Mouse (Mus musculus) myocyte (in vitro differentiated cells): ENCODE data around the gene Ptpn3. TPM values are rescaled to one million over a fixed set of nuclear protein-coding genes. Genes with fewer than 3 reads are reported as not detected.

Experiments used
- H3K27me3 ChIP-seq: one replicate; pipeline ENCODE4 v1.6.1; 2011; ENCODE audit not compliant: control insufficient read depth, insufficient read depth, insufficient read length
- H3K36me3 ChIP-seq: one replicate; pipeline ENCODE4 v1.6.1; 2011; ENCODE audit not compliant: control insufficient read depth, insufficient read depth
- H3K4me2 ChIP-seq: one replicate; pipeline ENCODE4 v1.6.1; 2011; ENCODE audit warnings: low read depth, control low read depth
- H3K4me3 ChIP-seq: one replicate; pipeline ENCODE4 v1.5.1; 2011; ENCODE audit warnings: mild to moderate bottlenecking, control low read depth, moderate library complexity
- H3K79me2 ChIP-seq: one replicate; pipeline ENCODE4 v1.6.1; 2011; ENCODE audit not compliant: control insufficient read depth, insufficient read depth
- H3ac ChIP-seq: one replicate; pipeline ENCODE4 v1.6.1; 2011; ENCODE audit not compliant: control insufficient read depth, insufficient read length
- CEBPB ChIP-seq: IDR thresholded peaks from 2 replicates; pipeline ENCODE4 v1.6.1; 2011; ENCODE audit warnings: mild to moderate bottlenecking, moderate library complexity; ENCODE audit not compliant: poor library complexity, insufficient read depth, severe bottlenecking
- E2F4 ChIP-seq: IDR thresholded peaks from one replicate; pipeline ENCODE4 v1.6.1; 2011; ENCODE audit warnings: mild to moderate bottlenecking, control low read depth, moderate library complexity; ENCODE audit not compliant: insufficient read depth
- MAX ChIP-seq: IDR thresholded peaks from one replicate; pipeline ENCODE4 v1.6.1; 2011; ENCODE audit warnings: low read depth, mild to moderate bottlenecking, control low read depth
- MYOD1 ChIP-seq, 3 experiments: IDR thresholded peaks; one replicate each; pipeline ENCODE4 v1.6.1; 2011; ENCODE audit warnings: control low read depth in 2 of 3, low read depth in 2 of 3, mild to moderate bottlenecking in 2 of 3, moderate library complexity in 1 of 3; ENCODE audit not compliant: insufficient read length in 2 of 3, control insufficient read depth in 1 of 3
- MYOG ChIP-seq, 3 experiments: IDR thresholded peaks; one replicate each; pipeline ENCODE4 v1.6.1; 2011; ENCODE audit warnings: control low read depth in 2 of 3, low read depth in 2 of 3, mild to moderate bottlenecking in 2 of 3; ENCODE audit not compliant: insufficient read length in 2 of 3, control insufficient read depth in 1 of 3, insufficient read depth in 1 of 3
- POLR2A ChIP-seq: IDR thresholded peaks from one replicate; pipeline ENCODE4 v1.6.1; 2011; ENCODE audit warnings: low read depth, mild to moderate bottlenecking, control low read depth, moderate library complexity; ENCODE audit not compliant: insufficient read length
- POLR2AphosphoS2 ChIP-seq: IDR thresholded peaks from one replicate; pipeline ENCODE4 v1.6.1; 2011; ENCODE audit warnings: low read depth, control low read depth; ENCODE audit not compliant: insufficient read length
- REST ChIP-seq: IDR thresholded peaks from one replicate; pipeline ENCODE4 v1.6.1; 2011; ENCODE audit warnings: mild to moderate bottlenecking, control low read depth, moderate library complexity; ENCODE audit not compliant: insufficient read depth, insufficient read length
- SRF ChIP-seq: IDR thresholded peaks from one replicate; pipeline ENCODE4 v1.6.1; 2011; ENCODE audit warnings: low read depth; ENCODE audit not compliant: control insufficient read depth, insufficient read length
- TCF12 ChIP-seq: IDR thresholded peaks from one replicate; pipeline ENCODE4 v1.6.1; 2011; ENCODE audit warnings: mild to moderate bottlenecking, control low read depth; ENCODE audit not compliant: poor library complexity, insufficient read depth, severe bottlenecking
- TCF3 ChIP-seq: IDR thresholded peaks from one replicate; pipeline ENCODE4 v1.6.1; 2011; ENCODE audit warnings: low read depth, control low read depth; ENCODE audit not compliant: insufficient read length
- USF1 ChIP-seq: IDR thresholded peaks from one replicate; pipeline ENCODE4 v1.6.1; 2011; ENCODE audit warnings: low read depth, mild to moderate bottlenecking, control low read depth, moderate library complexity
- polyA plus RNA-seq: library from polyadenylated mRNA; unstranded; fragments of >200 nt; fragmentation: generic; extraction: Trizol; gene quantifications from one replicate; pipeline ENCODE4 v1.2.1, GENCODE M21; 2012; ENCODE audit warnings: missing spikeins

Gene Ptpn3
- polyA plus RNA-seq, 1 experiment = 3.1 TPM

DNA sequence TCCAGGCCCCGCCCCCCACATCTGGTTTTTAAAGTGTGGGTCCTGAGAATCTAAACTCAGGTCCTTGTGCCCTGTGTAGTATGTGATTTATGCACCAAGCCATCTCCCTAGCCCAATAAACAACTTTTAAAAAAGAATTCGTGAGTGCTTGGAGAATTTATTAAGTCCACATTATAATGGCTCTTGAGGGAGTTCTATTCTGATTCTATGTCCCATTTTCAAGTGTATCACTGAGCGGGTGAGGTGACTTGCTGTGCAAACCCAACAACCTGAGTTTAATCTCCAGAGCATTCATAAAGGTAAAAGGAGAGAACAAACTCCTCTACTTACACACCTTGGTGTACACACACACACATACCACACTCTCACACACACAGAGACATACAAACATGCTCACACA, 133.0 kb downstream of the Ptpn3 start:
- H3K36me3 ChIP-seq = no peaks in the 10 kb centered on the region
- no peak overlapping the region for H3K4me2 ChIP-seq
- no peaks in the 10 kb centered on the region for H3K27me3 ChIP-seq
- H3K79me2 ChIP-seq = no peaks in the 10 kb centered on the region
- TF ChIP-seq POLR2A = no peak
- no peak for TF ChIP-seq E2F4
- TF ChIP-seq SRF = no peak
- no peak for TF ChIP-seq USF1
- no peak for TF ChIP-seq TCF3
- no peak for TF ChIP-seq MYOG (IDR thresholded peaks at IDR 0.05; ENCODE audit: control insufficient read depth in 1 of 3, insufficient read depth in 1 of 3, insufficient read length in 2 of 3, low read depth in 2 of 3)
- no peak for TF ChIP-seq POLR2AphosphoS2
- no peak for TF ChIP-seq CEBPB
- TF ChIP-seq TCF12 = no peak
- TF ChIP-seq MYOD1 (IDR thresholded peaks at IDR 0.05; ENCODE audit: control insufficient read depth in 1 of 3, insufficient read length in 2 of 3, low read depth in 2 of 3) = no peak
- no peak for TF ChIP-seq MAX
- TF ChIP-seq REST = no peak
- H3K4me3 ChIP-seq = no peak overlapping the region
- no peak overlapping the region for H3ac ChIP-seq

DNA sequence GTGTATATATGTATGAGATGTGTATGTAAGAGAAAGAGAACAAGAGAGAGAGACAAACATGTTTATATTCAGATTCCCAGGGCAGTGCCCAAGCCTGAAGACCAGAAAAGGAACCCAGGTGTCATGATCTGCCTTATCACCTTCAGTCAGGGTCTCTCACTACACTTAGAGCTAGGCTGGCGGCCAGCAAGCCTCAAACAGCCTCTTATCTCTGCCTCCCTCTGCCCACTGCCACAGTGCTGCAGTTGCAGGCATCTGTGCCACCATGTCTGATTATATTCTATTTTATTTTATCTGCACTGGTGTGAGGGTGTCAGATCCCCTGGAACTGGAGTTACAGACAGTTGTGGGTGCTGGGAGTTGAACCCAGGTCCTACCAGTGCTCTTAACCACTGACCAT, 133.4 kb downstream of the Ptpn3 start:
- Histone ChIP-seq H3ac (no peak overlapping the region), H3K36me3 (no peaks in the 10 kb centered on the region), H3K27me3 (no peaks in the 10 kb centered on the region), H3K4me3 (no peak overlapping the region), H3K79me2 (no peaks in the 10 kb centered on the region), H3K4me2 (no peak overlapping the region)
- TF ChIP-seq SRF = no peak
- no peak for TF ChIP-seq POLR2A

DNA sequence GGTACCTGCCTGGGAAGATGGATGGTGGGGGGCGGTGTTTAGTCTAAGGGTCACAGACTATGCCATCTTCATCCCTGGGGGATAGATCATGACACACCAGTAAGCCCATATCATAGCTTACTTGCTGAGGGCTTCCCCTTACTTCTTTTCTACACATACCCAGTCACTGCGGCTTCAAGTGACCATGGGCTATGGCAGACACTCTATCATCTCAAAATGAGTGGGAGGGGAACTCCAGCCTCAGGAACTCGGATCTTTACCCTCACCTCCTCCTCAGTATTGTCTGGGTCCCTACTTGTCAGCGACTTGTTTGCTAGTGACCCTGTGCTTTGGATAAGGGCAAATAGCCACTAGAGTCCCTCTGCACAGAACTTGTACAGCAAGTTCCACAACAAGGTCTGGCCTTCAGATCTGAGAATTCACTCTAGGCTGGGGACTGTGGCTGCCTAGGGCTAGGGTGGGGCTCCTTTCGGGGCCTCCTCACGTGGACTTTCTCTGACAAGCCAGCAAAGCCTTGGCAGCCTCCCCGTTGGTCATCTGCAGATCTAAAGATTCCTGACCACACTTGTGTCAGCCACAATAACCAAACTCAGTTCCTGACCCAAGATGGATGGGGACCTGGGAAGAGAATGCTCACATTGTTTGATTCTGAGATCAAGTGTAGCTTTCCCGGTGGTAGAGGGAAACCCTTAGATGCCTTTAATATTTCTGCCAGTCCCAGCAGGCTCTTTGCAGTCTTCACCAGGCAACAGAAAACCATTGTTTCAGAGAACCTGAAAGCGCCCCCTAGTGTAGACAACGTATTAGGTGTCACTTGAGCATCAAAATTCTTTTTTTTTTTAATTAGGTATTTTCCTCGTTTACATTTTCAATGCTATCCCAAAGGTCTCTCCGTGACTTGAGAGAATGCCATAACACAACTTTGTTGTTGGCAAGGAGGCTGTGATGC, 134.4 kb downstream of the Ptpn3 start:
- Histone ChIP-seq H3ac (no peak overlapping the region), H3K27me3 (no peaks in the 10 kb centered on the region), H3K4me2 (no peak overlapping the region), H3K79me2 (no peaks in the 10 kb centered on the region), H3K4me3 (no peak overlapping the region), H3K36me3 (no peaks in the 10 kb centered on the region)
- TF ChIP-seq TCF12 (no peak), MYOD1 (IDR thresholded peaks at IDR 0.05; ENCODE audit: control insufficient read depth in 1 of 3, insufficient read length in 2 of 3, low read depth in 2 of 3) (no peak), USF1 (no peak), MAX (no peak), TCF3 (no peak), POLR2AphosphoS2 (no peak), POLR2A (no peak), MYOG (IDR thresholded peaks at IDR 0.05; ENCODE audit: control insufficient read depth in 1 of 3, insufficient read depth in 1 of 3, insufficient read length in 2 of 3, low read depth in 2 of 3) (no peak), E2F4 (no peak), CEBPB (no peak), REST (no peak), SRF (no peak)

DNA sequence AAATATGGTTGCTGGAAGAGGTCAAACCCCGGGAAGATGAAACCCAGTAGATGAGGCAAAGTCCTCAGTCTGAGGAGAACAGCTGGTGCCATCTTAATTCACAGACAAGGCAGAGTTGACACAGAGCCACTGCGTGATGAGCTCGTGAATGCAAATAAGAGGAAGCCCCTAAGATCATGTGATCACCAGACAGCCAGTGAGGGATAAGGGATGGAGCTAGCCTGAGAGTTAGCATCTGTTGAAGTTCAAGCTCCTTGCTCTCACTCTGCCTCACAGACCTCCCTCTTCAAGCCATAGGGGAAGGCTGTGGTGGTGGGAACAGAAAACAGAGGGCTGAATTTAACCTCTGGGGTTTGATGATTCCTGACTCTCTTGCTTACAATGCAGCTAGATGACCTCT, 136.0 kb downstream of the Ptpn3 start:
- Histone ChIP-seq H3K4me2 (no peak overlapping the region), H3K79me2 (no peaks in the 10 kb centered on the region), H3ac (no peak overlapping the region), H3K4me3 (no peak overlapping the region), H3K27me3 (no peaks in the 10 kb centered on the region), H3K36me3 (no peaks in the 10 kb centered on the region)
- TF ChIP-seq POLR2A (no peak), MAX (no peak), TCF12 (no peak), MYOG (IDR thresholded peaks at IDR 0.05; ENCODE audit: control insufficient read depth in 1 of 3, insufficient read depth in 1 of 3, insufficient read length in 2 of 3, low read depth in 2 of 3) (no peak), CEBPB (no peak), MYOD1 (IDR thresholded peaks at IDR 0.05; ENCODE audit: control insufficient read depth in 1 of 3, insufficient read length in 2 of 3, low read depth in 2 of 3) (no peak), USF1 (no peak), E2F4 (no peak), TCF3 (no peak)

DNA sequence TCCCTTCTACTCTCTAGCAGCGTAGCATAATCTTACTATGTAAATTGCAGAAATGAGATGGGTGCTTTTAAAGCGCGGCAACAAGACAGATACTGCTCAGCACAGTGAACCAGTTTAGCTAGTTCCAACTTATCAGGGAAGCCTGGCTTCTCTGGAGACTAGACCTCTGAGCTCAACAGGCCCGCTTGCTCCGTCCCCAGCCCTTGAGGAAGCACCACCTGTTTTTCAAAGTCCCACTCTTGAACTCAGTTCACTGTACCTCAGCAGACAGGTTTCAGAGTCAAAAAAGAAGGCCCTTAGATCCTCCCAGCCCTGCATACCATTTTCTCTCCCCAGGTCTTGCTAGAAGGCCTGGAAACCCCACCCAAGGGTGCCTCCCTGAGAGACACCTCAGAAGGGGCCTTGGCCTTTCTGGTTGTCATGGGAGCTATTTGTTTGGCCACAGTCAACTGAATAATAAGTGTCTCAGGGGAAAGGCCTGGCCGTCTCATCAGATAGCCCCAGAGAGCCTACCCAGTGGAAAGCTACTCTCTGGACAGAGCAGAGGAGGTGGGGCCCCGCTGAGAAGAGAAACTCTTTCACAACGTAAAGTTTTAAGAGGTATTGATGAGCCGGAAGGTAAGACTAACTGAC, 136.9 kb downstream of the Ptpn3 start:
- Histone ChIP-seq H3K79me2 (no peaks in the 10 kb centered on the region), H3K27me3 (no peaks in the 10 kb centered on the region), H3K4me3 (no peak overlapping the region), H3ac (no peak overlapping the region), H3K36me3 (no peaks in the 10 kb centered on the region), H3K4me2 (no peak overlapping the region)
- no peak for TF ChIP-seq SRF
- TF ChIP-seq TCF12 = no peak
- no peak for TF ChIP-seq USF1
- no peak for TF ChIP-seq POLR2AphosphoS2
- TF ChIP-seq REST = no peak
- TF ChIP-seq POLR2A = no peak
- TF ChIP-seq MAX = no peak
